Mouse (Mus musculus) liver, embryonic 13.5 days (tissue): ENCODE measurements around the gene Trem1. TPM values are rescaled to one million over a fixed set of nuclear protein-coding genes. Genes with fewer than 3 reads are reported as not detected.

Experiments
- ATAC-seq: fragments of 200-750 bp; cut with Nextera tagmentation; 2 replicates; pipeline ENCODE4 v1.8.0; 2017; ENCODE audit warnings: low read depth, mild to moderate bottlenecking, moderate number of reproducible peaks, moderate library complexity
- DNase-seq: peaks from one replicate; pipeline ENCODE4 v3.0.0; 2022
- H3K27ac ChIP-seq: fragments of 300-500 bp; sonication (generic); 2 replicates; pipeline ENCODE4 v1.5.1; 2015; ENCODE audit warnings: moderate library complexity, mild to moderate bottlenecking, inconsistent platforms
- H3K27me3 ChIP-seq: fragments of 300-500 bp; sonication (generic); 2 replicates; pipeline ENCODE4 v1.6.1; 2015; ENCODE audit warnings: mild to moderate bottlenecking, inconsistent platforms
- H3K36me3 ChIP-seq: fragments of 300-500 bp; sonication (generic); 2 replicates; pipeline ENCODE4 v1.6.1; 2015; ENCODE audit warnings: mild to moderate bottlenecking, inconsistent platforms
- H3K4me1 ChIP-seq: fragments of 300-500 bp; sonication (generic); replicated peaks from 2 replicates; pipeline ENCODE4 v1.6.1; 2015; ENCODE audit warnings: inconsistent platforms
- H3K4me2 ChIP-seq: fragments of 300-500 bp; sonication (generic); 2 replicates; pipeline ENCODE4 v1.6.1; 2015; ENCODE audit warnings: inconsistent platforms, mild to moderate bottlenecking, moderate library complexity
- H3K4me3 ChIP-seq: fragments of 300-500 bp; sonication (generic); replicated peaks from 2 replicates; pipeline ENCODE4 v1.5.1; 2015; ENCODE audit warnings: mild to moderate bottlenecking, inconsistent platforms
- H3K9ac ChIP-seq: fragments of 300-500 bp; sonication (generic); 2 replicates; pipeline ENCODE4 v1.6.1; 2015; ENCODE audit warnings: mild to moderate bottlenecking, inconsistent platforms
- H3K9me3 ChIP-seq: fragments of 300-500 bp; sonication (generic); replicated peaks from 2 replicates; pipeline ENCODE4 v1.6.1; 2016; ENCODE audit warnings: inconsistent platforms
- WGBS: fragments of 180-500 bp; shearing (Covaris S2); methylation state at CpG from one replicate; pipeline ENCODE4 v1.1.7; 2015; ENCODE audit not compliant: insufficient replicate concordance; 5-methylcytosine and 5-hydroxymethylcytosine counted together
- polyA plus RNA-seq: library from polyadenylated mRNA; unstranded; fragments of >200 nt; fragmentation: Nextera tagmentation; extraction: Ambion mirVana; gene quantifications from 2 replicates; pipeline ENCODE4 v1.2.1, GENCODE M21; 2015

Trem1 gene
- polyA plus RNA-seq, 1 experiment from 2014 or later = 0.71 TPM

DNA sequence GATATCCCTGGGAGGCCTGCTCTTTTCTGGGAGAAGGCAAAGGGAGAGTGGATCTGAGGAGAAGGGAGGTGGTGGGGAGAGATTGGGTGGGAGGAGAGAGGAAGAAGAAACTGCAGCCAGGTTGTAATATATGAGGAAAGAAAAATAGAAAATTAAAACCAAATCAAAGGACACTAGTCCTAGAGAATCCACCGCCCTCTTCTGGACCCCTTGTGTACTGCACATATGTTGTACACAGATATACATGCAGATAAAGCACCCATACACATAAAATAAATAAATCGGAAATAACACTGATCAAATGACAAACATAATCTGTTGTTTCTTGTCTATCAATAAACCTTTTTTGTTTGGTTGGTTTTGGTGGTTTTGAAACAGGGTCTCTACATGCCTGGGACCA, 54.7 kb downstream of the Trem1 start:
- 33% methylated on average over 2 of the region's 2 CpGs for WGBS
- no peak for DNase-seq
- ATAC-seq = no peak
- no peak overlapping the region for H3K9ac ChIP-seq
- no peak overlapping the region for H3K4me3 ChIP-seq
- no peaks in the 10 kb centered on the region for H3K27me3 ChIP-seq
- H3K4me1 ChIP-seq = peaks cover 17% of the 10 kb centered on the region
- H3K27ac ChIP-seq = no peak overlapping the region
- H3K4me2 ChIP-seq = no peak overlapping the region
- no peaks in the 10 kb centered on the region for H3K36me3 ChIP-seq
- H3K9me3 ChIP-seq = no peaks in the 10 kb centered on the region

- Histone ChIP-seq H3K4me2 (no peak overlapping the region), H3K9ac (no peak overlapping the region), H3K27ac (no peak overlapping the region), H3K4me3 (no peak overlapping the region), H3K36me3 (no peaks in the 10 kb centered on the region), H3K9me3 (no peaks in the 10 kb centered on the region), H3K27me3 (no peaks in the 10 kb centered on the region), H3K4me1 (peaks cover 16% of the 10 kb centered on the region)
- DNase-seq (no peak), ATAC-seq (no peak)
- 52% methylated on average over 5 of the region's 5 CpGs for WGBS
Observed at GRCm38 (mm10) chr17:48293500-48294194, 61.1 kb downstream of the Trem1 start.

Other genes starting within 250 kb of the Trem1 start
- not detected in 2 replicates for gene 1700122O11Rik, start 194.5 kb upstream of the Trem1 start, polyA plus RNA-seq
- gene 1700067P10Rik, start 143.4 kb upstream of the Trem1 start, polyA plus RNA-seq = not detected in 2 replicates
- 0.15 and 0.17 TPM in 2 replicates for gene 9830107B12Rik, start 86.5 kb upstream of the Trem1 start, polyA plus RNA-seq
- gene A530064D06Rik, start 65.5 kb upstream of the Trem1 start, polyA plus RNA-seq = 0.15 and 0.25 TPM in 2 replicates
- 2.1 and 2.2 TPM in 2 replicates for gene Trem3, start 15.0 kb downstream of the Trem1 start, polyA plus RNA-seq
- gene Treml4, start 31.5 kb downstream of the Trem1 start, polyA plus RNA-seq = 3.5 and 3.6 TPM in 2 replicates
- gene Treml2, start 66.7 kb downstream of the Trem1 start, polyA plus RNA-seq = 4.4 and 5.5 TPM in 2 replicates
- 1.2 and 1.8 TPM in 2 replicates for gene B430306N03Rik, start 83.4 kb downstream of the Trem1 start, polyA plus RNA-seq
- 3.1 and 3.2 TPM in 2 replicates for gene Trem2, start 113.6 kb downstream of the Trem1 start, polyA plus RNA-seq
- gene Treml1, start 127.1 kb downstream of the Trem1 start, polyA plus RNA-seq = 24.1 and 25.5 TPM in 2 replicates
- 7.2 and 9.7 TPM in 2 replicates for gene Nfya, start 177.1 kb downstream of the Trem1 start, polyA plus RNA-seq
- gene Oard1, start 177.2 kb downstream of the Trem1 start, polyA plus RNA-seq = 58.9 and 61.8 TPM in 2 replicates
- 1.2 TPM in 2 replicates for gene Apobec2, start 200.2 kb downstream of the Trem1 start, polyA plus RNA-seq
- 134 and 152 TPM in 2 replicates for gene Tspo2, start 218.8 kb downstream of the Trem1 start, polyA plus RNA-seq
- gene Unc5cl, start 222.1 kb downstream of the Trem1 start, polyA plus RNA-seq = 3.5 and 4.4 TPM in 2 replicates